Mouse (Mus musculus): ENCODE measurements around the gene Adamtsl2.

GRCm38 (mm10) chr2:27044641-27045040 is 34.5 kb upstream of the Adamtsl2 start:
- no peak for TF ChIP-seq POLR2A (IDR thresholded peaks at IDR 0.05; ENCODE audit: low read depth, low read length)
- no peak for TF ChIP-seq CTCF (IDR thresholded peaks at IDR 0.05; ENCODE audit: extremely low read depth, insufficient read length, insufficient replicate concordance, low read depth, low read length)

Data from small intestine, adult 2 months (tissue).